Mouse (Mus musculus) liver, embryonic 13.5 days (tissue): Measurements from ENCODE around the gene Pabpc4. TPM values are rescaled to one million over a fixed set of nuclear protein-coding genes. Genes with fewer than 3 reads are reported as not detected.

Source experiments
- ATAC-seq: fragments of 200-750 bp; cut with Nextera tagmentation; 2 replicates; pipeline ENCODE4 v1.8.0; 2017; ENCODE audit warnings: low read depth, mild to moderate bottlenecking, moderate number of reproducible peaks, moderate library complexity
- DNase-seq: peaks from one replicate; pipeline ENCODE4 v3.0.0; 2022
- H3K27ac ChIP-seq: fragments of 300-500 bp; sonication (generic); 2 replicates; pipeline ENCODE4 v1.5.1; 2015; ENCODE audit warnings: moderate library complexity, mild to moderate bottlenecking, inconsistent platforms
- H3K27me3 ChIP-seq: fragments of 300-500 bp; sonication (generic); 2 replicates; pipeline ENCODE4 v1.6.1; 2015; ENCODE audit warnings: mild to moderate bottlenecking, inconsistent platforms
- H3K36me3 ChIP-seq: fragments of 300-500 bp; sonication (generic); 2 replicates; pipeline ENCODE4 v1.6.1; 2015; ENCODE audit warnings: mild to moderate bottlenecking, inconsistent platforms
- H3K4me1 ChIP-seq: fragments of 300-500 bp; sonication (generic); replicated peaks from 2 replicates; pipeline ENCODE4 v1.6.1; 2015; ENCODE audit warnings: inconsistent platforms
- H3K4me2 ChIP-seq: fragments of 300-500 bp; sonication (generic); 2 replicates; pipeline ENCODE4 v1.6.1; 2015; ENCODE audit warnings: inconsistent platforms, mild to moderate bottlenecking, moderate library complexity
- H3K4me3 ChIP-seq: fragments of 300-500 bp; sonication (generic); replicated peaks from 2 replicates; pipeline ENCODE4 v1.5.1; 2015; ENCODE audit warnings: mild to moderate bottlenecking, inconsistent platforms
- H3K9ac ChIP-seq: fragments of 300-500 bp; sonication (generic); 2 replicates; pipeline ENCODE4 v1.6.1; 2015; ENCODE audit warnings: mild to moderate bottlenecking, inconsistent platforms
- H3K9me3 ChIP-seq: fragments of 300-500 bp; sonication (generic); replicated peaks from 2 replicates; pipeline ENCODE4 v1.6.1; 2016; ENCODE audit warnings: inconsistent platforms
- WGBS: fragments of 180-500 bp; shearing (Covaris S2); methylation state at CpG from one replicate; pipeline ENCODE4 v1.1.7; 2015; ENCODE audit not compliant: insufficient replicate concordance; 5-methylcytosine and 5-hydroxymethylcytosine counted together
- polyA plus RNA-seq: library from polyadenylated mRNA; unstranded; fragments of >200 nt; fragmentation: Nextera tagmentation; extraction: Ambion mirVana; gene quantifications from 2 replicates; pipeline ENCODE4 v1.2.1, GENCODE M21; 2015

Pabpc4 gene
- polyA plus RNA-seq, 1 experiment from 2014 or later, result 100 TPM

- Histone ChIP-seq H3K4me2 (peak overlapping the region; percentile 92), H3K9ac (peak overlapping the region; percentile 56; the same call in 1 of the 2 replicates), H3K4me3 (peak overlapping the region; percentile 65), H3K9me3 (no peaks in the 10 kb centered on the region), H3K27me3 (peaks cover 49% of the 10 kb centered on the region), H3K27ac (no peak overlapping the region), H3K36me3 (no peaks in the 10 kb centered on the region), H3K4me1 (peaks cover 19% of the 10 kb centered on the region)
- WGBS, result 4% methylated on average over 6 of the region's 6 CpGs
- DNase-seq (no peak), ATAC-seq (peak; percentile 37)
These were observed 81.3 kb downstream of the Pabpc4 start for GRCm38 (mm10) chr4:123343471-123343789.

Other genes with a start within 250 kb of the Pabpc4 start
- gene Trit1, start 245.8 kb upstream of the Pabpc4 start, polyA plus RNA-seq, result 7.2 TPM in 2 replicates
- 0.50 and 0.81 TPM in 2 replicates for gene Bmp8b, start 157.2 kb upstream of the Pabpc4 start, polyA plus RNA-seq
- not detected in 2 replicates for gene Oxct2b, start 146.1 kb upstream of the Pabpc4 start, polyA plus RNA-seq
- gene Ppie, start 122.4 kb upstream of the Pabpc4 start, polyA plus RNA-seq, result 54.7 and 59.3 TPM in 2 replicates
- 0.02 TPM in 1 of 2 replicates, not detected in the other for gene Hpcal4, start 79.1 kb upstream of the Pabpc4 start, polyA plus RNA-seq
- gene Nt5c1a, start 60.8 kb upstream of the Pabpc4 start, polyA plus RNA-seq, result not detected in 2 replicates
- 0.80 and 0.99 TPM in 2 replicates for gene Heyl, start 28.8 kb upstream of the Pabpc4 start, polyA plus RNA-seq
- 0.06 TPM in 1 of 2 replicates, not detected in the other for gene Oxct2a, start 61.3 kb downstream of the Pabpc4 start, polyA plus RNA-seq
- 0.16 and 0.38 TPM in 2 replicates for gene Bmp8a, start 80.9 kb downstream of the Pabpc4 start, polyA plus RNA-seq